Mouse (Mus musculus) gastrocnemius, adult 2 months (tissue): ENCODE data around the gene Ascc1. TPM values are rescaled to one million over a fixed set of nuclear protein-coding genes. Genes with fewer than 3 reads are reported as not detected.

Source experiments
- DNase-seq: peaks from one replicate; pipeline ENCODE4 v3.0.0; 2022
- H3K27ac ChIP-seq: fragments of 200-600 bp; 2 replicates; pipeline ENCODE4 v1.8.1; 2022; ENCODE audit warnings: mild to moderate bottlenecking
- H3K4me3 ChIP-seq: fragments of 200-600 bp; 2 replicates; pipeline ENCODE4 v1.8.1; 2022; ENCODE audit warnings: mild to moderate bottlenecking, moderate library complexity
- CTCF ChIP-seq: fragments of 200-600 bp; IDR thresholded peaks from 2 replicates; pipeline ENCODE4 v1.8.1; 2022; ENCODE audit warnings: antibody characterized with exemption, mild to moderate bottlenecking, moderate library complexity
- intact Hi-C: fragments of 180-260 bp; cut with DNase I; formaldehyde crosslinking; loops from one replicate; pipeline ENCODE4 v1.15.1; 2025
- total RNA-seq, 2 experiments: library from RNA; stranded (reverse); gene quantifications; 2 replicates each; pipeline ENCODE4 v1.2.3; 2021

The Ascc1 gene
- total RNA-seq, 2 experiments from 2014 or later: 13.6 to 14.6 TPM

DNA sequence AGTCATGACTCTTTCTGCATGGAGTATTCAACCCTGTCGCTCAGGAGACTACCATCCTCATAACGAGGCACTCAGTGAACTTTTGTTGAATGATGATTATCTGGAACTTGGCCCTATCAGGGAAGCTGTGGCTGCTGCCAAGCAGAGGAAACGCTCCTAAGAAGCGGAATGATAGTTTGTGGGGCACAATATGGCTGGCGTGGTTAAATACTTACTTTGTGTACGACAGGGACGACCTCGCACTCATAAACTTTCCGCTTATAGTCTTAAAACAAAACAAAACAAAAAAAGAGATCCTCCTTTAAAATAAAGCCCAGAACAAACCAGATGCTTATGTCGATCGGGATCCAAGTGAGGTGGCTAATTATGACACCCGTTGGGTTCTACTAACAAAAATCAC is 402 bp upstream of the Ascc1 start:
- Histone ChIP-seq H3K4me3 (peak overlapping the region; percentile 91), H3K27ac (peak overlapping the region; percentile 100)
- intact Hi-C loops: loop anchor here (2.0 kb wide), 1 partner anchor 49 kb away; no protein-coding TSS in a partner anchor
- no peak for TF ChIP-seq CTCF
- DNase-seq: no peak

DNA sequence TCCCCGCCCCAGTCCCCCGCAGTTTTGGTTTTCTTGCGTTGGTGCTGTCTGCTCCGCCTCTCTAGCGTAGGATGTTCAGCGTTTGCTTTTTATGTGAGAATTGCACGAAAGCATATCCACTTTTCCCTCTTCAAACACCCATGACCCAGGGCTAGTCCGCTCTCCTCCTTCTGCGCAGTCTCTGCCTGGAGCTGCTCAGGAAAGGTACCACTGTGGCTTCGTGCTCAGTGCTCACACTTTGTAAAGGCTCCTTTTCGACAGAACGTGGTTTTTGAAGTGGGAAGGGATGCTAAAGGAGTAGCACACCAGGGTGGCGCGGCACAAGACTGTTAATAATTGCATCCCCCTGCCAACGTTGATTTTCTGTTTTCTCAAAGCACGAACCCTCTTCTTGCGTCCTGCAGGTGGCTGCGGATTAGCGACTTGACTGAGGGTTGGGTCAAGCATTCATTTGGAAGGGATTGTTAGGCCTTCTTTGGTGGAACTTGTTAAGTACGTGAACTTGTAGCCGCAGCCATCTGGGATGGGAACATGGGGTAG is 678 bp downstream of the Ascc1 start:
- no peak for DNase-seq
- Histone ChIP-seq H3K27ac (peak overlapping the region; percentile 100), H3K4me3 (peak overlapping the region; percentile 91)
- intact Hi-C loops: loop anchor here (2.0 kb wide), 1 partner anchor 50 kb away; no protein-coding TSS in a partner anchor
- TF ChIP-seq CTCF: peak; percentile 9; the same call in 1 of the 2 replicates

DNA sequence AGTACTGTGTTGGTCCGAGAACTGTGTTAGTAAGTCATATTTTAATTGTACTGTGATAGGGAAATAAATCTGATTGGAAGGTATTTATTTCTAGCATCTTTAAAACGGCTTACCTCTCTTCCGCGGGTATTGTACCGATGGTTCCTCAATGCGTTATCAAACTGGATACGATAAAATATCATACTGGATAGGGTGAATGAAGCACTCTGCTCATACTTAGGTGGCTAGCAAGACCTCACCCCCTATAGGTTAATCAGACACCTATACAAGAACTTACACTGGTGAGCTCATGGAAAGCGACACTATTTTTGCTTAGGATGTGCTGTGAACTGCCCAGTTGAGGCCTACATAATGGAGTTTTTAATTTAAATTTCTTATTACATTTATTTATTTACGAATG is 1.2 kb downstream of the Ascc1 start:
- Histone ChIP-seq H3K4me3 (peak overlapping the region; percentile 91), H3K27ac (peak overlapping the region; percentile 100)
- no peak for TF ChIP-seq CTCF
- DNase-seq: no peak
- intact Hi-C loops: loop anchor here (2.0 kb wide), 1 partner anchor 51 kb away; no protein-coding TSS in a partner anchor

DNA sequence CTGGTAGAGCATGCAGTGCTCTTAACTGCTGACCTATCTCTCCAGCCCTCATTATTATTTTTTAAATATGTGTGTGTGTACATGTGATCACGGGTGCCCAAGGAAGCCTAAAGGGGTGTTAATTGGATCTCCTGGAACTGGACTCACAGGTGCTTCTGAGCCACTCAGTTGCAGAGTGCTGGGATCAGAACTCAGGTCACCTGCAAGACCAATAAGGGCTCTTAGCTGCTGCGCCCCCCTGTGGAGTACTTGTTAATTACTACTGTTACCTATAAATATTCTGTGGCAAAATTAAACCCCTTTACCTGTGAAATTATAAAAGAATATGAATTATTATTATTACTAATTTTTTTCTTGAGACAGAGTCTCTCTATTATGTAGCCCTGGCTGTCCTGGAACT is 2.7 kb downstream of the Ascc1 start:
- Histone ChIP-seq H3K4me3 (no peak overlapping the region), H3K27ac (no peak overlapping the region)
- no peak for DNase-seq
- intact Hi-C loops: loop anchor here (1.0 to 5.0 kb wide), 2 partner anchors 62 to 112 kb away; no protein-coding TSS in a partner anchor
- peak; percentile 68 for TF ChIP-seq CTCF

DNA sequence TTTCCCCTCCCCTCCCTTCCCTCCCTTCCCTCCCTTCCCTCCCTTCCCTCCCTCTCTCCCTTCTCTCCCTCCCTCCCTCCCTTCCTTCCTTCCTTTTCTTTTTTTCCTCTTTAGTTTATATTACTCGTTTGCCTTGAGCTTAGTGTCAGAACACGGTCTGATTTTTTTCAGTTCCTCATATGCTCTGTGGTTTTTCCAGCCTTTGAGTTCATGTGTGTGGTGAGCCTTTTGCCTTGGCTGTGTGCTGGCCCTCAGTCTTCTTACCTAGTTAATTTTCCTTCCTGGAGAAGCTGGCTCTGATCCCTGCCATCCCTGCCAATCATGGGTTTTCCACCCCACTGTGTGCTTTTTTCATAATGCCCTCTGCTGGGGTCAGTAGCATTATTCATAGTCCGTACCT is 6.5 kb downstream of the Ascc1 start:
- H3K4me3 ChIP-seq: no peak overlapping the region
- intact Hi-C loops: loop anchor here (5.0 kb wide), 1 partner anchor 58 kb away; no protein-coding TSS in a partner anchor
- no peak for DNase-seq
- peak overlapping the region; percentile 46; the same call in 1 of the 2 replicates for H3K27ac ChIP-seq
- no peak for TF ChIP-seq CTCF

DNA sequence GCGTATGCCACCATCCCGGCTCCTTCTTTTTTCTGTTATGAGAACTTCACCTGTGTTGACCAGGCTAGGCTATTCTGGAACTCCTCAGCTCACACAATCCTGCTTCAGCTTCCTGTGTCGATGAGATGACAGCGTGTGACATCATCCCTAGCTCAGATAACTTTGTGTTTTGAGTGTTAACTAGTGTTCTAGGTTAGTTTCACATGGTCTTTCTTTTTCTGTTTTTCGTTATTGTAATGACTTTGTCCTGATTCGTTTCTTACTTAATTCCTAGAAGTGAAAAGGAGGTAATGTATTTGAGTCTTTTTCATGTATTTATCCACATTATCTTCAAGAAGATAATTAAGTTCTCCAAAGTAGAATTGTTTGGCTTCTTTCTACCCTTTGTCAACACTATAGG is 13.6 kb downstream of the Ascc1 start:
- no peak for TF ChIP-seq CTCF
- no peak overlapping the region for H3K4me3 ChIP-seq

DNA sequence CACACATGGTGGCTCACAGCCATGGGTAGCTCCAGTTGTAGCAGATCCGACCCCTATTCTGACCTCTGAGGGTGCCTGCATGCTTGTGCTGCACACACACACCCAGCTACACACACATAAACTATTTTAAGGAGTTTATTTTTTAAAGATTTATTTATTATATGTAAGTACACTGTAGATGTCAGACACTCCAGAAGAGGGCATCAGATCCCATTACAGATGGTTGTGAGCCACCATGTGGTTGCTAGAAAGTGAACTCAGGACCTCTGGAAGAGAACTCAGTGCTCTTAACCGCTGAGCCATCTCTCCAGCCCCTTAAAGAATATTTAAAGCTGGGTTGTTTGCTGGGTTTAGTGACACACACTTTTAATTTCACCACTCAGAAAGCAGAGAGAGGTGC is 16.7 kb downstream of the Ascc1 start:
- Histone ChIP-seq H3K27ac (no peak overlapping the region), H3K4me3 (no peak overlapping the region)
- intact Hi-C loops: no loop called here
- peak; percentile 8; the same call in 1 of the 2 replicates for TF ChIP-seq CTCF
- DNase-seq: no peak

More for the DNA sequence above, 13.6 kb downstream of the Ascc1 start:
- intact Hi-C loops: no loop called here
- H3K27ac ChIP-seq: no peak overlapping the region
- no peak for DNase-seq

DNA sequence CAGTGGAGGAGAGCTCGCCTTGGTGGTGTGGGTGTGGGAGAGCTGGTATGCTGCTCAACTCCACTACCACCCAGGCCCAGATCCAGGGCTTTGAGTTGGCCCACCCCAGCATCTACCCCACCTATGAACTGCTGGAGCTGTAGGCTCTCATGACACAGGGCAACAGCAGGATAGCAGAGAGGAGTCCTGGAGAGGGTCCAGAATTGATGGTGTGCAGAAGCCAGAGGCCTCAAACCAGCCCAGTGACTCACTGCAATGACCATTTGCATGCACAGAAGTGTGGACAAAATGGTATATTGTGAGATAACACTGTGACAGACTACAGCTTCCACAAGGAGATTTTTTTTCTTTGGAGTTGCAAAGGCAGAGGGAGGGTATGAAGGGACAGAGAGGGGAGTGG is 21.1 kb downstream of the Ascc1 start:
- intact Hi-C loops: no loop called here
- no peak for DNase-seq

DNA sequence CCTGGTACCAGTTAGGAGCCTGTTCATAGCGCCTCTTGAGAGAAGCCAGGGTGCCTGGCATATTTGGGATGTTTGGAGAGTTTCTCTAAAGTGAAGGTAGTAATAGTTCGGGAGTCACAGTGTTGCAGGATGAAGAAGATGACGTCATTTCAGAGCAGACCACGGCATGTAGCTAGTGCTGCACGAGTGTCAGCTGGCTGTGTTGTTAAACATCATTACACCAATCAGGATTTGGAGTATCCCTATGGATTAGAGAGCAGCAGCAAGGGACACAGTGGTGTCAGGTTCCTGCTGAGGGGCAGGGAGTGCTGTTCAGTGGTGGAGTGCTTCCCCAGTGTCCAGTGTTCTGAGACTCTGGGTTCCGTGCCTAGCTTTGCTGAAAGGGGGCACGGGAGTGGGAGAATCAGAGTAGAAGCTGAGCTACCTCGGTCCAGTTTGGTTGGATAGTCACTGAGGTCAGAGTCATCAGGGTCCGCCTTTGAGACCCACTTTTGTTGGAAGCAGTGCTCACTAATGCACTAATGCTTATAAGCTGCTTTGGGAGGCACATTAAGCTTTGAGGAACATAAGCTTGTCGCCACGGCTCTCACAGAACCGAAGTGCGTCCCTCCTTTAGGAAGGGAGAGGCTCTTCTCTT is 24.3 kb downstream of the Ascc1 start:
- Histone ChIP-seq H3K27ac (peak overlapping the region; percentile 28; the same call in 1 of the 2 replicates), H3K4me3 (no peak overlapping the region)
- TF ChIP-seq CTCF: no peak
- intact Hi-C loops: no loop called here
- no peak for DNase-seq

More for the DNA sequence above, 21.1 kb downstream of the Ascc1 start:
- no peak for TF ChIP-seq CTCF
- H3K27ac ChIP-seq: no peak overlapping the region
- no peak overlapping the region for H3K4me3 ChIP-seq

DNA sequence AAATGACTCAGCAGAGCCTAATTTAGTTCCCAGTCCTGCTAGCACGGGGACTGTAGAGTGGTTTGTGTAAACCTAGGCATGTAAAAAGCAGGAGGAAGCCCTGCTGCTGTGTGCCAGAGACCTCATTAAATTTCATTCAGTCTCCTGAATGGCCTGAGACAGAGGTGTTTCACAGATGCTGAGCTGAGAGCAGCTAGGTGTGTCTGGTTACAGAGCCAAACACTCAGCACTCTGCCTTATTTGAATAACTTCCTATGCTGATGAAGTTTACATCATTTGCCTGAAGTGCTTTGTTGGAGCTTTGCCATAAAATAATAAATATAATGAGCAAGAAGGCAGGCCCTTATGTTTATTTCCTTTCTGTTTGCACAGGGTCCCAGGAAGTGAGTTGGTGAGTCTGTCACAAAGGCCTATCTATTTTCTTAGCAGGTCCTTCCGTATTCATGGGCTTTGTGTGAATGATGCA is 25.0 kb downstream of the Ascc1 start:
- intact Hi-C loops: no loop called here
- Histone ChIP-seq H3K4me3 (no peak overlapping the region), H3K27ac (peak overlapping the region; percentile 28; the same call in 1 of the 2 replicates)
- DNase-seq: no peak
- no peak for TF ChIP-seq CTCF

DNA sequence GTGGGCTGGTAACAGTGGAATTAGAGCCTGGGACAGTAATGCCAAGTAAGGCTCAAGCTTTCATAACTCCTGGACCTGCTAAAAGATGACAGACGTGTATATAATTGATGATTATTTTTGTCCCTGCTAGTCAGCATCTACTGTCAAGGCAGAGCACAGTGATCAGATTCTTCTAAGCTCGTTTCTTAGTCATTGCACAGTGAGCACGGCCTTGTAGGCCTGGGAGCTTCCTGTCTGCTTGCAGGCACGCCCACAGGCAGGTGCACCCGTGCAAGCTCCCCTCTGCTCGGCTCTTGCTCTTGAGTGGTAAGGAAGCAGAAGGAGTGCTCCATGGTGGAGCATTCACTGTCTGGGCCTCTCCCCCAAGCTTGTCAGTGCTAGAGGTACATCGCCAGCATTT is 25.6 kb downstream of the Ascc1 start:
- intact Hi-C loops: no loop called here
- H3K27ac ChIP-seq: no peak overlapping the region
- no peak for DNase-seq
- H3K4me3 ChIP-seq: no peak overlapping the region
- TF ChIP-seq CTCF: no peak

DNA sequence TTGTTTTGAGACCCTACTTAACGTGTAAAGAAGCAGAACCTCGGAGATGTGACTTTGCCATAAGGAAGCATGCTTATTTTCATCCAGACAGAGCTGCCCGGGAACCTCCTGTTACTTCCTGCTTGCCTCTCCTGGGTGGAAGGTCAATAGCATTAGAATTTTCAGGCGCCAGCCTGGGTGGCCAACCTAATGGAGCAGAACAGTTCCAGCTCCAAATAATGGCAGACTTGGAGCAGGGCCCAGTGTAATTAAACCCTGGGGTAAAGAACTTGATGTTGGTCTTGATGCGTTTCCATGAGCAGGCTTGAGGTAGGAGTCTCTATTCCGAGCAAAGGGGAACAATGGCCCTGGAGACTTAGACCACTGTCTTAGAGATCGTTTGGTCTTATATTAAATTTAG is 26.4 kb downstream of the Ascc1 start:
- Histone ChIP-seq H3K27ac (no peak overlapping the region), H3K4me3 (no peak overlapping the region)
- intact Hi-C loops: no loop called here
- no peak for TF ChIP-seq CTCF
- DNase-seq: no peak

DNA sequence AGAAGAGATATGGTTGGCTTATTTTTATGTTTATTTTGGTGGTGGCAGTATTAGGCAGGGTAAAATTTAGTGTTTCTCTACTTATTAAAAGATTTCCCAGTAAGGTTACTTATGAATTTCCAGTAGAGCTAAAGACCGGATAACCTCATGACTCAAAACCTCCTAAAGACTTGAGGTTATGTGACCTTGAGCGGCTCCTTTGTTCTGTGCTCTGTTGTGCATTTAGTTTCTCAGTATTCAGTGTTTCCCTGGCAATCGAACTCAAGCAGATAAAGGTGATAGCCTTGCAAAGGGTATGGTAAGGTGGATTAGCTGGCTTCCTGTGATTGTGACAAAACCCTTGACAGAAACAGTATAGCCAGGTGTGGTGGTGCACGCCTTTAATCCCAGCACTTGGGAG is 26.8 kb downstream of the Ascc1 start:
- H3K27ac ChIP-seq: no peak overlapping the region
- no peak for DNase-seq

More for the DNA sequence above, 26.8 kb downstream of the Ascc1 start:
- H3K4me3 ChIP-seq: no peak overlapping the region
- no peak for TF ChIP-seq CTCF
- intact Hi-C loops: no loop called here
